9 mouse cellular contexts compared by ENCODE assay signal in the genomic region with DNA sequence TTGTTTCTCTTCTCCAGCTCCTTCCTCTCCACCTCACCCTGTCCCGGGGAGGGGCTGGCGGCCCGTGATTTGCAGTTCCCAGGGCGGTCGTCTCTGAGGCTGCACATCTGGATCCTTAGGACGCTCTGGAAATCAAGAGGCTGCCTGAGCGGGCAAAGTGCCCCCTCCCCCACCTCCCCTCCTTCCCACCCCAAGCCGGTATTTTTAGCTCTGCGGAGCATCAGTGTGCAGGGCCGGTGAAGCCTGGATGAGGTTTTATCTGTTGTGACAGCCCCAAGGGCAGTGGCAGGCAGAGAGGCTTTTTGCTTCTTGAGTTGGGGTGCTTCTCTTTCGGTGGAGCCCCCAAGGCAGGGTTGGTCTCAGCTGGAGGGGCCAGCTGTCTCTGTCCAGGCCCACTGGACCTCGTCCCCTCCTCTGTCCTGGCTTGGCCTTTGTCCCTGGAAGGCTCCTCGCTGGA. TPM values are rescaled to one million over a fixed set of nuclear protein-coding genes. Genes with fewer than 3 reads are reported as not detected.
DNase-seq lines count a peak whose midpoint lies in the region; ATAC-seq lines count a peak whose summit lies in the region.
"Had no signal": no experiment of that assay in that cellular context is flagged by ENCODE, and none has a peak within 500 bp of the region (broad histone marks: within the 10 kb centered on the region; RNA-seq: fewer than 3 reads in every experiment).

No protein-coding gene starts in this region.

- H3K27me3 ChIP-seq in heart, embryonic 11.5 days (ENCODE audit: control insufficient read depth, insufficient read depth, low read length): no peaks in the 10 kb centered on the region

- H3K4me2 ChIP-seq in heart, embryonic 11.5 days: peak overlapping the region; percentile 50

- H3K4me3 ChIP-seq in heart, embryonic 11.5 days (ENCODE audit: low read depth, low read length): peak overlapping the region; percentile 23; the same call in 1 of the 2 replicates

- H3K4me1 ChIP-seq in heart, embryonic 11.5 days (ENCODE audit: control insufficient read depth, insufficient read depth, low read length): peaks cover 44% of the 10 kb centered on the region

- WGBS in heart, embryonic 11.5 days (ENCODE audit: insufficient replicate concordance): 5% methylated on average over 13 of the region's 13 CpGs

- peak overlapping the region; percentile 95 for H3K27ac ChIP-seq in heart, embryonic 11.5 days (ENCODE audit: low read depth, low read length)

- H3K36me3 ChIP-seq in heart, embryonic 11.5 days (ENCODE audit: control insufficient read depth, insufficient read depth, low read length): no peaks in the 10 kb centered on the region

- H3K9me3 ChIP-seq in heart, embryonic 11.5 days (replicated peaks; ENCODE audit: control insufficient read depth, low read length): no peaks in the 10 kb centered on the region

- peak overlapping the region; percentile 60; the same call in 1 of the 2 replicates for H3K9ac ChIP-seq in heart, embryonic 11.5 days (ENCODE audit: low read depth, low read length)

- peak; percentile 44 for DNase-seq in R1 (ENCODE audit: low read depth, low spot score)
- DNase-seq in embryo, embryonic 9.5 days (ENCODE audit: extremely low spot score): peak; percentile 83
- peak; percentile 78 to 86 for DNase-seq in kidney, postnatal 4 days
- DNase-seq in neural tube, embryonic 10.5 days (ENCODE audit: extremely low spot score, low spot score): peak; percentile 78
- no peak for DNase-seq in cerebellum, postnatal 36 days
- no peak for DNase-seq in cerebellum, adult 8-10 months

- peak; percentile 60 for ATAC-seq in heart, embryonic 11.5 days (replicated peaks; ENCODE audit: insufficient number of reproducible peaks, low FRiP score, low TSS enrichment)
- no peak for ATAC-seq in frontal cortex, adult (ENCODE audit: low TSS enrichment)

RNA-seq across cellular contexts. Expression of a gene that starts 57.8 kb away (rescaled TPM):
- 1.7 and 2.4 TPM in 2 replicates for polyA plus RNA-seq in heart, embryonic 11.5 days (2014; fragmentation: Nextera tagmentation; extraction: Ambion mirVana)
- polyA plus RNA-seq: liver, embryonic 16.5 days had no signal

Comparison
In these comparisons a context has a peak if more than half of its experiments do, and no peak if none do; other contexts are left out.
1. DNase-seq: peak in R1 (single experiment), embryo, embryonic 9.5 days (single experiment), kidney, postnatal 4 days (2 of 2) and neural tube, embryonic 10.5 days (single experiment); none in cerebellum, postnatal 36 days (0 of 2) and cerebellum, adult 8-10 months (single experiment).